Mouse (Mus musculus): ENCODE data around the gene Eif4e3.

- TF ChIP-seq POLR2A (IDR thresholded peaks at IDR 0.05; ENCODE audit: low read depth, low read length) (no peak), CTCF (IDR thresholded peaks at IDR 0.05; ENCODE audit: extremely low read depth, insufficient read length, insufficient replicate concordance, low read depth, low read length) (no peak)
Observed at GRCm38 (mm10) chr6:99658586-99658985, 8.0 kb downstream of the Eif4e3 start.

All from small intestine, adult 2 months (tissue).